Mouse (Mus musculus) forebrain, embryonic 12.5 days (tissue): ENCODE results near the gene Atg4b. TPM values are rescaled to one million over a fixed set of nuclear protein-coding genes. Genes with fewer than 3 reads are reported as not detected.
"Not testable (repeated sequence)": the region's sequence is repeated elsewhere in the genome, so short reads cannot be mapped to it uniquely, and the experiment has no call there.

Experiments used
- ATAC-seq: fragments of 200-750 bp; cut with Nextera tagmentation; 2 replicates; pipeline ENCODE4 v1.8.0; 2017; ENCODE audit warnings: moderate TSS enrichment; ENCODE audit not compliant: low FRiP score
- H3K27ac ChIP-seq: fragments of 300-500 bp; sonication (generic); 2 replicates; pipeline ENCODE4 v1.5.1; 2016; ENCODE audit warnings: mild to moderate bottlenecking
- H3K27me3 ChIP-seq: fragments of 300-500 bp; sonication (generic); 2 replicates; pipeline ENCODE4 v1.6.1; 2016; ENCODE audit warnings: mild to moderate bottlenecking
- H3K36me3 ChIP-seq: fragments of 300-500 bp; sonication (generic); replicated peaks from 2 replicates; pipeline ENCODE4 v1.6.1; 2016; ENCODE audit warnings: mild to moderate bottlenecking
- H3K4me1 ChIP-seq: fragments of 300-500 bp; sonication (generic); 2 replicates; pipeline ENCODE4 v1.6.1; 2016
- H3K4me2 ChIP-seq: fragments of 300-500 bp; sonication (generic); 2 replicates; pipeline ENCODE4 v1.6.1; 2016; ENCODE audit warnings: mild to moderate bottlenecking, moderate library complexity
- H3K4me3 ChIP-seq: fragments of 300-500 bp; sonication (generic); replicated peaks from 2 replicates; pipeline ENCODE4 v1.5.1; 2016; ENCODE audit warnings: mild to moderate bottlenecking
- H3K9ac ChIP-seq: fragments of 300-500 bp; sonication (generic); 2 replicates; pipeline ENCODE4 v1.6.1; 2016; ENCODE audit warnings: mild to moderate bottlenecking
- H3K9me3 ChIP-seq: fragments of 300-500 bp; sonication (generic); 2 replicates; pipeline ENCODE4 v1.6.1; 2016
- WGBS: fragments of 180-500 bp; shearing (Covaris S2); methylation state at CpG from one replicate; pipeline ENCODE4 v1.1.7; 2016; 5-methylcytosine and 5-hydroxymethylcytosine counted together
- polyA plus RNA-seq: library from polyadenylated mRNA; unstranded; fragments of >200 nt; fragmentation: Nextera tagmentation; extraction: Ambion mirVana; gene quantifications from 2 replicates; pipeline ENCODE4 v1.2.1, GENCODE M21; 2016

Gene Atg4b
- polyA plus RNA-seq, 1 experiment from 2014 or later, result 113 TPM

- no peak for ATAC-seq
- H3K9me3 ChIP-seq, result no peaks in the 10 kb centered on the region
- 100% methylated on average over 1 of the region's 1 CpGs for WGBS
- H3K9ac ChIP-seq, result no peak overlapping the region
- peaks cover 18% of the 10 kb centered on the region for H3K4me1 ChIP-seq
- no peak overlapping the region for H3K4me2 ChIP-seq
- no peak overlapping the region for H3K4me3 ChIP-seq
- H3K36me3 ChIP-seq, result no peaks in the 10 kb centered on the region
- H3K27me3 ChIP-seq, result no peaks in the 10 kb centered on the region
- no peak overlapping the region for H3K27ac ChIP-seq
Observed at GRCm38 (mm10) chr1:93760076-93760475, 8.8 kb downstream of the Atg4b start.

- H3K4me2 ChIP-seq, H3K4me3 ChIP-seq, H3K27me3 ChIP-seq, ATAC-seq, H3K4me1 ChIP-seq, H3K9ac ChIP-seq, H3K9me3 ChIP-seq, H3K36me3 ChIP-seq, H3K27ac ChIP-seq: not testable (repeated sequence)
- 88% methylated on average over 3 of the region's 3 CpGs for WGBS
Observed at GRCm38 (mm10) chr1:93763531-93763930, 12.2 kb downstream of the Atg4b start.

GRCm38 (mm10) chr1:93764871-93765591, 13.7 kb downstream of the Atg4b start:
- no peak overlapping the region for H3K9ac ChIP-seq
- WGBS, result 94% methylated on average over 9 of the region's 9 CpGs
- H3K4me2 ChIP-seq, result no peak overlapping the region
- H3K9me3 ChIP-seq, result no peaks in the 10 kb centered on the region
- no peak overlapping the region for H3K4me3 ChIP-seq
- H3K27ac ChIP-seq, result no peak overlapping the region
- no peaks in the 10 kb centered on the region for H3K27me3 ChIP-seq
- peaks cover 21% of the 10 kb centered on the region for H3K36me3 ChIP-seq
- no peaks in the 10 kb centered on the region for H3K4me1 ChIP-seq
- no peak for ATAC-seq

- no peak for ATAC-seq
- Histone ChIP-seq H3K27me3 (no peaks in the 10 kb centered on the region), H3K36me3 (peaks cover 26% of the 10 kb centered on the region), H3K4me1 (no peaks in the 10 kb centered on the region), H3K4me2 (no peak overlapping the region), H3K27ac (no peak overlapping the region), H3K9me3 (no peaks in the 10 kb centered on the region), H3K4me3 (no peak overlapping the region), H3K9ac (no peak overlapping the region)
- WGBS, result 95% methylated on average over 6 of the region's 6 CpGs
Observed at GRCm38 (mm10) chr1:93767600-93767999, 16.3 kb downstream of the Atg4b start.

GRCm38 (mm10) chr1:93769901-93770300, 18.6 kb downstream of the Atg4b start:
- no peaks in the 10 kb centered on the region for H3K4me1 ChIP-seq
- no peak overlapping the region for H3K4me3 ChIP-seq
- H3K9ac ChIP-seq, result no peak overlapping the region
- H3K4me2 ChIP-seq, result no peak overlapping the region
- WGBS, result 93% methylated on average over 3 of the region's 3 CpGs
- no peaks in the 10 kb centered on the region for H3K9me3 ChIP-seq
- no peaks in the 10 kb centered on the region for H3K27me3 ChIP-seq
- no peak overlapping the region for H3K27ac ChIP-seq
- H3K36me3 ChIP-seq, result peaks cover 43% of the 10 kb centered on the region
- ATAC-seq, result no peak

GRCm38 (mm10) chr1:93776686-93777085, 25.4 kb downstream of the Atg4b start:
- Histone ChIP-seq H3K4me1 (no peaks in the 10 kb centered on the region), H3K36me3 (peaks cover 75% of the 10 kb centered on the region), H3K27ac (no peak overlapping the region), H3K9me3 (no peaks in the 10 kb centered on the region), H3K4me3 (no peak overlapping the region), H3K9ac (no peak overlapping the region), H3K27me3 (no peaks in the 10 kb centered on the region), H3K4me2 (no peak overlapping the region)
- ATAC-seq, result no peak
- 83% methylated on average over 5 of the region's 5 CpGs for WGBS

GRCm38 (mm10) chr1:93786912-93787311, 35.6 kb downstream of the Atg4b start:
- Histone ChIP-seq H3K4me3 (no peak overlapping the region), H3K27ac (no peak overlapping the region), H3K9me3 (no peaks in the 10 kb centered on the region), H3K4me2 (no peak overlapping the region), H3K27me3 (no peaks in the 10 kb centered on the region), H3K9ac (no peak overlapping the region), H3K4me1 (no peaks in the 10 kb centered on the region), H3K36me3 (peaks cover 94% of the 10 kb centered on the region)
- no peak for ATAC-seq
- WGBS, result 94% methylated on average over 2 of the region's 2 CpGs

GRCm38 (mm10) chr1:93794526-93794925, 43.2 kb downstream of the Atg4b start:
- no peak for ATAC-seq
- Histone ChIP-seq H3K4me1 (no peaks in the 10 kb centered on the region), H3K36me3 (peaks cover 92% of the 10 kb centered on the region)

GRCm38 (mm10) chr1:93795886-93796285, 44.6 kb downstream of the Atg4b start:
- no peaks in the 10 kb centered on the region for H3K27me3 ChIP-seq
- no peak overlapping the region for H3K4me2 ChIP-seq
- H3K36me3 ChIP-seq, result peaks cover 86% of the 10 kb centered on the region
- WGBS, result 85% methylated on average over 8 of the region's 8 CpGs
- no peak overlapping the region for H3K4me3 ChIP-seq
- no peak for ATAC-seq
- H3K9ac ChIP-seq, result no peak overlapping the region
- no peaks in the 10 kb centered on the region for H3K9me3 ChIP-seq
- H3K27ac ChIP-seq, result no peak overlapping the region
- H3K4me1 ChIP-seq, result peaks cover 4% of the 10 kb centered on the region

More at GRCm38 (mm10) chr1:93794526-93794925, 43.2 kb downstream of the Atg4b start:
- Histone ChIP-seq H3K9me3 (no peaks in the 10 kb centered on the region), H3K4me3 (no peak overlapping the region), H3K9ac (no peak overlapping the region), H3K27ac (no peak overlapping the region), H3K4me2 (no peak overlapping the region), H3K27me3 (no peaks in the 10 kb centered on the region)
- WGBS, result 95% methylated on average over 8 of the region's 8 CpGs

GRCm38 (mm10) chr1:93800670-93801503, 49.6 kb downstream of the Atg4b start:
- no peaks in the 10 kb centered on the region for H3K27me3 ChIP-seq
- 78% methylated on average over 21 of the region's 21 CpGs for WGBS
- H3K4me1 ChIP-seq, result peaks cover 39% of the 10 kb centered on the region
- peak overlapping the region; percentile 83 for H3K9ac ChIP-seq
- H3K27ac ChIP-seq, result no peak overlapping the region
- H3K36me3 ChIP-seq, result peaks cover 38% of the 10 kb centered on the region
- no peak for ATAC-seq
- peak overlapping the region; percentile 75 for H3K4me3 ChIP-seq
- peak overlapping the region; percentile 72 for H3K4me2 ChIP-seq
- no peaks in the 10 kb centered on the region for H3K9me3 ChIP-seq

GRCm38 (mm10) chr1:93801741-93802238, 50.5 kb downstream of the Atg4b start, which contains the start of gene Dtymk:
Gene Dtymk (minus strand): TSS chr1:93801934.
- Histone ChIP-seq H3K4me3 (peak within 1 kb of the TSS; percentile 75), H3K4me2 (peak within 1 kb of the TSS; percentile 72), H3K27me3 (no peaks in the 10 kb centered on the region), H3K9ac (peak within 1 kb of the TSS; percentile 83), H3K9me3 (no peaks in the 10 kb centered on the region), H3K27ac (peak within 1 kb of the TSS; percentile 82), H3K36me3 (peaks cover 39% of the 10 kb centered on the region), H3K4me1 (peaks cover 39% of the 10 kb centered on the region)
- peak; percentile 66 for ATAC-seq
- under 1% methylated on average over 42 of the region's 42 CpGs for WGBS

- Histone ChIP-seq H3K9ac (no peak overlapping the region), H3K4me1 (peaks cover 39% of the 10 kb centered on the region), H3K4me2 (peak overlapping the region; percentile 87), H3K27ac (no peak overlapping the region), H3K4me3 (no peak overlapping the region), H3K27me3 (no peaks in the 10 kb centered on the region), H3K36me3 (peaks cover 39% of the 10 kb centered on the region), H3K9me3 (no peaks in the 10 kb centered on the region)
- 89% methylated on average over 5 of the region's 5 CpGs for WGBS
- no peak for ATAC-seq
Observed at GRCm38 (mm10) chr1:93802771-93803170, 51.5 kb downstream of the Atg4b start.
